14 mouse cellular contexts compared by ENCODE assay signal in the genomic region with DNA sequence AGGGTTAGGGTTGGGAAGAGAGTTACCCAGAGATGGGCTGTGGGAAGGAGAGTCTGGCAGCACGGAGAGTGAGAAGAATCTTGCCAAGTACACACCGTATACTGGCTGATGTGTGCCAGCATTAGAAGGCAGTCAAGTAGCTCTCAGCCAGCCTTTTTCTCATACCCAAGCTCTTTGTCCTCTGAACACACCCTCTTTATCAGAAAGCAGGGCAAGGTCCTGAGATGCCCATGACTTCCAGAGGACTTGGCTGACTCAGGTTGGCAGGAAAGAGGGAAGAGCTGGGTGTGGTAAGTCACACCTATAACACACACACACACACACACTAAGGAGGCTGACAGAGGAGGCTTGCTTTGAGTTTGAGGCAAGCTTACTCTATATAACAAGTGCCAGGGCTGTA.
"Had no signal": no experiment of that assay in that cellular context is flagged by ENCODE, and none has a peak within 500 bp of the region (broad histone marks: within the 10 kb centered on the region; RNA-seq: fewer than 3 reads in every experiment).

No protein-coding gene starts in this region.

- H3K27me3 ChIP-seq: hindbrain, embryonic 15.5 days; limb, embryonic 13.5 days; neural tube, embryonic 15.5 days had no signal

- H3K9me3 ChIP-seq: hindbrain, embryonic 15.5 days; limb, embryonic 13.5 days; midbrain, embryonic 10.5 days; neural tube, embryonic 15.5 days had no signal

- H3K27ac ChIP-seq: hindbrain, embryonic 15.5 days; kidney, postnatal 0 days; limb, embryonic 13.5 days; liver, embryonic 14.5 days; midbrain, embryonic 10.5 days; neural tube, embryonic 15.5 days had no signal

- H3K4me1 ChIP-seq: hindbrain, embryonic 15.5 days had no signal

- H3K9ac ChIP-seq: hindbrain, embryonic 15.5 days; limb, embryonic 13.5 days; liver, embryonic 14.5 days; lung, embryonic 14.5 days; neural tube, embryonic 15.5 days had no signal

- H3K4me2 ChIP-seq: hindbrain, embryonic 15.5 days; limb, embryonic 13.5 days; lung, embryonic 14.5 days; neural tube, embryonic 15.5 days had no signal

- DNase-seq: kidney, adult 18-20 months; kidney, postnatal 36 days; left cerebral cortex, postnatal 4 days; lung, embryonic 14.5 days; midbrain, embryonic 14.5 days; spleen, adult 18-20 months; thymus, postnatal 25 days had no signal

- H3K4me3 ChIP-seq: hindbrain, embryonic 15.5 days; limb, embryonic 13.5 days; midbrain, embryonic 10.5 days; myocyte; neural tube, embryonic 15.5 days had no signal
